Mouse (Mus musculus): Measurements from ENCODE around the gene Agps. TPM values are rescaled to one million over a fixed set of nuclear protein-coding genes. Genes with fewer than 3 reads are reported as not detected.

The Agps gene
- total and polyA plus RNA-seq, 2 experiments from 2014 or later, result 11.8 to 19.9 TPM

DNA sequence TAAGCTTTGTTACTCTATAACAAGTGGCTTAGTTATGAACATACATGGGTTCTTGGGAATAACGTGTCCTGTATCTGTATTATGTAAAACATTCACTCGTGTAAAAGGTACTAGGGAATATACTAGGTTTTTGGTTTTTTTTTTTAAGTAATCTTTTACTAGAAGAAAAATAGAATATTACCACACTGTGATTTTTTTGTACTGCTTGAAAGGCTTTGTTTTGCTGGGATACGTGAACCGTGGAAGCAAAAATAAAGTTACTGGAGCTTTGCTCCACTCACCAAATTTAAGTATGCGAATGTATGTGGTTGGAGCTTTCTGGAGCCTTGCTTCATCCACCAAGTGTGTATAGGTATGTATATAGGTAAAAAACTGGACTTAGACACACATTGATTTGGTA lies 24.5 kb upstream of the Agps start:
- H3K27ac ChIP-seq (ENCODE audit: low read depth), result no peak overlapping the region
- no peak overlapping the region for H3K4me3 ChIP-seq (ENCODE audit: low read depth, low read length)
- no peaks in the 10 kb centered on the region for H3K9me3 ChIP-seq (replicated peaks; ENCODE audit: control insufficient read depth, low read length)
- no peak overlapping the region for H3K9ac ChIP-seq (replicated peaks; ENCODE audit: low read depth, low read length)
- no peaks in the 10 kb centered on the region for H3K27me3 ChIP-seq (ENCODE audit: control insufficient read depth, insufficient read depth, low read length)
- no peak for ATAC-seq (ENCODE audit: insufficient read depth, low read depth)
- no peak overlapping the region for H3K4me2 ChIP-seq (ENCODE audit: low read depth, low read length)
- no peaks in the 10 kb centered on the region for H3K36me3 ChIP-seq (replicated peaks; ENCODE audit: control insufficient read depth, insufficient read depth, low read length)
- WGBS, result 93% methylated on average over 5 of the region's 5 CpGs
- H3K4me1 ChIP-seq (ENCODE audit: control insufficient read depth, insufficient read depth), result no peaks in the 10 kb centered on the region
- TF ChIP-seq CTCF (IDR thresholded peaks at IDR 0.05; ENCODE audit: low read depth), result no peak
- no peak for DNase-seq (ENCODE audit: low spot score)

DNA sequence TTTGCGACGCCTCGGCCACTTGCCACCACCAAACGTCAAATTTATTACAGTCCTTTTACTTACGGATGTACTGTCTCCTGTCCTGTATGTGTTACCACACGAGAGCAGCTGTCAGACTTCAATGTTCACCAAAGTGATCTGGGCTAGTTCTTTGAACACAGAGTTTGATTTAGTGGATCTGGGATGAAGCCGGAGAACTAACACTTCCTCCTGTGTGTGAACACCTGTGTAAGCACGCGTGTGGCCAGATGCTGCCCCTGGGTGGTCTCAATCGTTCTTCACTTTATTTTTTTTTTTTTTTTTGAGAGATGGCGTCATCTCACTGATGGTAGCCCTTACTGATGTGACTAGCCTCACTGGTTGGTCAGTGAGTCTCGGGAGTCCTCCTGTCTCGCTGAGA lies 17.1 kb upstream of the Agps start:
- Histone ChIP-seq H3K4me2 (ENCODE audit: low read depth, low read length) (no peak overlapping the region), H3K27ac (ENCODE audit: low read depth) (no peak overlapping the region), H3K4me1 (ENCODE audit: control insufficient read depth, insufficient read depth) (no peaks in the 10 kb centered on the region), H3K9ac (replicated peaks; ENCODE audit: low read depth, low read length) (no peak overlapping the region), H3K27me3 (ENCODE audit: control insufficient read depth, insufficient read depth, low read length) (no peaks in the 10 kb centered on the region), H3K4me3 (ENCODE audit: low read depth, low read length) (no peak overlapping the region), H3K9me3 (replicated peaks; ENCODE audit: control insufficient read depth, low read length) (no peaks in the 10 kb centered on the region), H3K36me3 (replicated peaks; ENCODE audit: control insufficient read depth, insufficient read depth, low read length) (no peaks in the 10 kb centered on the region)
- WGBS, result 78% methylated on average over 13 of the region's 13 CpGs
- ATAC-seq (ENCODE audit: insufficient read depth, low read depth) (no peak), DNase-seq (ENCODE audit: low spot score) (no peak)
- no peak for TF ChIP-seq CTCF (IDR thresholded peaks at IDR 0.05; ENCODE audit: low read depth)
- TF ChIP-seq EP300 (IDR thresholded peaks at IDR 0.05; ENCODE audit: low read depth), result no peak

DNA sequence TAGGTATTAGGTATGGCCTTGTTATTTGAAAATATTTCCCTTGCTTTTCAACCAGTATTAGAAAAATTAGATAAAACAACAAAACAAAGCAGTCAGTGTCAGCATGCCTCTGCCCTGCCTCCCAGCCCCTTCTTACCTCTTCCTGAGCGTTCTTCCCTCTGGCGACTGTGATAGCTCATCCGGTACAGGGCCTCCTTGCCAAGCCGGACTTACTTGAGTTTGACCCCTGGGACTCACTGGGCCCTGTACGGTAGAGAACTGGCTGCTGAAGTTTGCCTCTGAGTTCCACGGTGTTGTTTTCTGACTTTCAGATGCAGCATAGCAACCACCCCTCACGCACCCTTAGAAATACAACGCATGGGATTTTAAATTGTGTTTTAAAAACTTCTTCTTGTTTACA lies 16.5 kb upstream of the Agps start:
- ATAC-seq (ENCODE audit: insufficient read depth, low read depth) (no peak), DNase-seq (ENCODE audit: low spot score) (no peak)
- Histone ChIP-seq H3K36me3 (replicated peaks; ENCODE audit: control insufficient read depth, insufficient read depth, low read length) (no peaks in the 10 kb centered on the region), H3K27ac (ENCODE audit: low read depth) (no peak overlapping the region), H3K4me2 (ENCODE audit: low read depth, low read length) (no peak overlapping the region), H3K9ac (replicated peaks; ENCODE audit: low read depth, low read length) (no peak overlapping the region), H3K4me1 (ENCODE audit: control insufficient read depth, insufficient read depth) (no peaks in the 10 kb centered on the region), H3K27me3 (ENCODE audit: control insufficient read depth, insufficient read depth, low read length) (no peaks in the 10 kb centered on the region), H3K4me3 (ENCODE audit: low read depth, low read length) (no peak overlapping the region), H3K9me3 (replicated peaks; ENCODE audit: control insufficient read depth, low read length) (no peaks in the 10 kb centered on the region)
- no peak for TF ChIP-seq EP300 (IDR thresholded peaks at IDR 0.05; ENCODE audit: low read depth)
- TF ChIP-seq CTCF (IDR thresholded peaks at IDR 0.05; ENCODE audit: low read depth), result no peak
- 74% methylated on average over 8 of the region's 8 CpGs for WGBS

DNA sequence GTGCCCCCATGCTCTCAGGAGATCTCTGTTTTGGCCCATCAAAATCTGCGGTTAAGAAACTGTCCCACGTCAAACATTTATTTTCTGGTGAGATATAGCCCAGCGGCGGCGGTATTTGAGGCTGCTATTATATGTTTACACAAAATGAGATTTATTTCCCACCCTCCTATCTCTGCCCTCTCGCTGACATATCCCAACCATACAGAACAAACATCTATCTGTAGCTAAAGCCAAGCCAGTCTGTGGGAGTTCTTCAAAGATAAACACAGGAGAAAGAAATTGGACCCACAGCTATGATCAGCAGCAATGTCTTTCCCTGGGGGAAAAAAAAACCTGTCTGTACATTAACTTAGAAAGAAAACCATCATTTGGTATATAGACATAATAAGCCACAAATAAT lies 15.3 kb upstream of the Agps start:
- WGBS, result 65% methylated on average over 6 of the region's 6 CpGs
- Histone ChIP-seq H3K4me2 (ENCODE audit: low read depth, low read length) (no peak overlapping the region), H3K9me3 (replicated peaks; ENCODE audit: control insufficient read depth, low read length) (no peaks in the 10 kb centered on the region), H3K27me3 (ENCODE audit: control insufficient read depth, insufficient read depth, low read length) (no peaks in the 10 kb centered on the region), H3K4me1 (ENCODE audit: control insufficient read depth, insufficient read depth) (0 out of 2 replicates have a peak, but pooled peaks cover 1% of the 10 kb centered on the region), H3K27ac (ENCODE audit: low read depth) (no peak overlapping the region), H3K36me3 (replicated peaks; ENCODE audit: control insufficient read depth, insufficient read depth, low read length) (no peaks in the 10 kb centered on the region), H3K9ac (replicated peaks; ENCODE audit: low read depth, low read length) (no peak overlapping the region), H3K4me3 (ENCODE audit: low read depth, low read length) (no peak overlapping the region)
- ATAC-seq (ENCODE audit: insufficient read depth, low read depth), result no peak
- no peak for DNase-seq (ENCODE audit: low spot score)
- TF ChIP-seq CTCF (IDR thresholded peaks at IDR 0.05; ENCODE audit: low read depth) (no peak), EP300 (IDR thresholded peaks at IDR 0.05; ENCODE audit: low read depth) (no peak)

DNA sequence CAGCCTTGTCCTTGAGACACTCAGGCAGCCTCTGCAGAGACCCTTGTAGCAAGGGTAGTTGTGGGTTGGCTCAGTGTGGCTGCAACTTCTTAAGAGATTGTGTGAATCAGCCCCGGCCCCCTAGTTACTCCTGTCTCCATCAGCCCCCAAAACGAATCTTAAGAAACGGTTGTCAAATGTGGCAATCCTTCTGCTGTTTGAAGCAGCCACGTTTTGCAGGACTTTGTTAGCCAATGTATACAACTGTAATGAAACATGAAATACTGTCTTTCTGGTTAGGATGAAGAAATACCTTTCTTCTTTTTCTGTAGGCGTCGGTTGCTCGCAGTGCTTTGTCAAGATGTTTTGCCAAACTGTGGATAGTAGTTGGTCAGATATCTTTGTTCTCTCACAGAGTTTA lies 13.3 kb upstream of the Agps start:
- Histone ChIP-seq H3K9ac (replicated peaks; ENCODE audit: low read depth, low read length) (no peak overlapping the region), H3K4me3 (ENCODE audit: low read depth, low read length) (no peak overlapping the region), H3K36me3 (replicated peaks; ENCODE audit: control insufficient read depth, insufficient read depth, low read length) (no peaks in the 10 kb centered on the region), H3K27me3 (ENCODE audit: control insufficient read depth, insufficient read depth, low read length) (no peaks in the 10 kb centered on the region), H3K4me1 (ENCODE audit: control insufficient read depth, insufficient read depth) (0 out of 2 replicates have a peak, but pooled peaks cover 5% of the 10 kb centered on the region), H3K9me3 (replicated peaks; ENCODE audit: control insufficient read depth, low read length) (no peaks in the 10 kb centered on the region), H3K4me2 (ENCODE audit: low read depth, low read length) (no peak overlapping the region), H3K27ac (ENCODE audit: low read depth) (no peak overlapping the region)
- ATAC-seq (ENCODE audit: insufficient read depth, low read depth), result no peak
- TF ChIP-seq CTCF (IDR thresholded peaks at IDR 0.05; ENCODE audit: low read depth) (no peak), EP300 (IDR thresholded peaks at IDR 0.05; ENCODE audit: low read depth) (no peak)
- no peak for DNase-seq (ENCODE audit: low spot score)
- 75% methylated on average over 7 of the region's 7 CpGs for WGBS

DNA sequence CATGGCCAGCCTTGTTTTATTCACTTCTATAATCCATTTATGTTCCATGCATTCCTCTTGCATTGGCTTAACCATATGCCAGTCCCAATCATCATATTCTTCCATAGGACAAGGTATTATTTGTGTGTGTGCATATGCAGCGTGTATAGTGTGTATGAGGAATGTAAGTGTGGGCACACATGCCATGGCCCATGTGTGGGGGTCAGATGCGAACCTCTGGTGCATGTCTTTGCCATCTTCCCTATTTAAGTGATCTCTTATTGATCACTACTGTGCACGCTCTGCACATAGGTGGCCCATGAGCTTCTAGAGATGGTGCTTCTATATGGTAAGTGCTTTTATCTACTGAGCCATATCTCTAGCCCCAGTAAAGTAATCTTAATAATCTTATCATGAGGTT lies 12.2 kb upstream of the Agps start:
- Histone ChIP-seq H3K4me1 (ENCODE audit: control insufficient read depth, insufficient read depth) (0 out of 2 replicates have a peak, but pooled peaks cover 5% of the 10 kb centered on the region), H3K27me3 (ENCODE audit: control insufficient read depth, insufficient read depth, low read length) (no peaks in the 10 kb centered on the region), H3K36me3 (replicated peaks; ENCODE audit: control insufficient read depth, insufficient read depth, low read length) (no peaks in the 10 kb centered on the region), H3K9ac (replicated peaks; ENCODE audit: low read depth, low read length) (no peak overlapping the region), H3K4me2 (ENCODE audit: low read depth, low read length) (no peak overlapping the region), H3K27ac (ENCODE audit: low read depth) (no peak overlapping the region), H3K9me3 (replicated peaks; ENCODE audit: control insufficient read depth, low read length) (no peaks in the 10 kb centered on the region), H3K4me3 (ENCODE audit: low read depth, low read length) (no peak overlapping the region)
- WGBS, result 86% methylated on average over 3 of the region's 3 CpGs
- DNase-seq (ENCODE audit: low spot score) (no peak), ATAC-seq (ENCODE audit: insufficient read depth, low read depth) (no peak)
- TF ChIP-seq CTCF (IDR thresholded peaks at IDR 0.05; ENCODE audit: low read depth) (no peak), EP300 (IDR thresholded peaks at IDR 0.05; ENCODE audit: low read depth) (no peak)

All from heart, postnatal 0 days (tissue).